Mouse (Mus musculus): ENCODE results near the gene Casc1. TPM values are rescaled to one million over a fixed set of nuclear protein-coding genes. Genes with fewer than 3 reads are reported as not detected.

Gene Casc1
- polyA plus RNA-seq (2014; fragmentation: Illumina TruSeq; extraction: RNeasy Lipid Tissue Mini Kit (QIAGEN cat#74804); ENCODE audit: insufficient read depth, low read depth, low replicate concordance), result 2.7 TPM

GRCm38 (mm10) chr6:145210816-145211338 is at the start of gene Casc1, which contains the start of gene Etfrf1:
Gene Casc1, minus strand, starts transcription at chr6:145211005.
Gene Etfrf1, plus strand, starts transcription at chr6:145211134.

GRCm38 (mm10) chr6:145250185-145250791 is 39.5 kb upstream of the Casc1 start, which contains the start of gene Kras:
Gene Kras, minus strand, starts transcription at chr6:145250239.

Other genes starting within 250 kb of the Casc1 start
- not detected for gene Bcat1, start 134.8 kb downstream of the Casc1 start, polyA plus RNA-seq (2014; fragmentation: Illumina TruSeq; extraction: RNeasy Lipid Tissue Mini Kit (QIAGEN cat#74804); ENCODE audit: insufficient read depth, low read depth, low replicate concordance)
- 7.5 TPM for gene Lrmp, start 95.4 kb downstream of the Casc1 start, polyA plus RNA-seq (2014; fragmentation: Illumina TruSeq; extraction: RNeasy Lipid Tissue Mini Kit (QIAGEN cat#74804); ENCODE audit: insufficient read depth, low read depth, low replicate concordance)
- 28.3 TPM for gene Etfrf1, start 129 bp upstream of the Casc1 start, polyA plus RNA-seq (2014; fragmentation: Illumina TruSeq; extraction: RNeasy Lipid Tissue Mini Kit (QIAGEN cat#74804); ENCODE audit: insufficient read depth, low read depth, low replicate concordance)
- gene Kras, start 39.2 kb upstream of the Casc1 start, polyA plus RNA-seq (2014; fragmentation: Illumina TruSeq; extraction: RNeasy Lipid Tissue Mini Kit (QIAGEN cat#74804); ENCODE audit: insufficient read depth, low read depth, low replicate concordance), result 38.4 TPM

Measured in lung, adult 10 weeks (tissue).